Mouse (Mus musculus): ENCODE data around the gene Prom1. TPM values are rescaled to one million over a fixed set of nuclear protein-coding genes. Genes with fewer than 3 reads are reported as not detected.
"Not testable (repeated sequence)": the region's sequence is repeated elsewhere in the genome, so short reads cannot be mapped to it uniquely, and the experiment has no call there.

Prom1 gene
- polyA plus RNA-seq (2015; fragmentation: Nextera tagmentation; extraction: Ambion mirVana) = 78.1 and 79.1 TPM in 2 replicates

GRCm38 (mm10) chr5:44101231-44102110 lies at the start of gene Prom1:
TSS of gene Prom1 (minus strand) at chr5:44102032.
- Histone ChIP-seq H3K27ac (peak within 1 kb of the TSS; percentile 90), H3K27me3 (no peaks in the 10 kb centered on the region), H3K4me1 (peaks cover 45% of the 10 kb centered on the region), H3K4me2 (peak within 1 kb of the TSS; percentile 83), H3K4me3 (replicated peaks) (peak within 1 kb of the TSS; percentile 62), H3K9ac (peak within 1 kb of the TSS; percentile 66), H3K36me3 (no peaks in the 10 kb centered on the region), H3K9me3 (replicated peaks) (no peaks in the 10 kb centered on the region)
- peak; percentile 82 for ATAC-seq (replicated peaks; ENCODE audit: low FRiP score)
- under 1% methylated on average over 44 of the region's 44 CpGs for WGBS

- H3K9ac ChIP-seq = no peak overlapping the region
- no peaks in the 10 kb centered on the region for H3K36me3 ChIP-seq
- H3K9me3 ChIP-seq (replicated peaks) = 0 out of 2 replicates have a peak, but pooled peaks cover 4% of the 10 kb centered on the region
- no peaks in the 10 kb centered on the region for H3K27me3 ChIP-seq
- H3K27ac ChIP-seq = no peak overlapping the region
- H3K4me3 ChIP-seq (replicated peaks) = no peak overlapping the region
- H3K4me2 ChIP-seq = no peak overlapping the region
- peaks cover 8% of the 10 kb centered on the region; the same call in 1 of the 2 replicates for H3K4me1 ChIP-seq
- ATAC-seq (replicated peaks; ENCODE audit: low FRiP score) = no peak
- WGBS = 84% methylated on average over 3 of the region's 3 CpGs
Measured at GRCm38 (mm10) chr5:44147732-44148131, 45.9 kb upstream of the Prom1 start.

GRCm38 (mm10) chr5:44146437-44147332 lies 44.9 kb upstream of the Prom1 start:
- Histone ChIP-seq H3K4me3 (replicated peaks) (no peak overlapping the region), H3K36me3 (no peaks in the 10 kb centered on the region), H3K9ac (no peak overlapping the region), H3K27ac (no peak overlapping the region), H3K9me3 (replicated peaks) (0 out of 2 replicates have a peak, but pooled peaks cover 4% of the 10 kb centered on the region), H3K27me3 (no peaks in the 10 kb centered on the region), H3K4me1 (peaks cover 6% of the 10 kb centered on the region; the same call in 1 of the 2 replicates), H3K4me2 (no peak overlapping the region)
- 82% methylated on average over 6 of the region's 6 CpGs for whole genome bisulfite sequencing
- ATAC-seq (replicated peaks; ENCODE audit: low FRiP score) = no peak

GRCm38 (mm10) chr5:44143467-44144235 lies 41.8 kb upstream of the Prom1 start:
- WGBS = 41% methylated on average over 8 of the region's 8 CpGs
- no peak for ATAC-seq (replicated peaks; ENCODE audit: low FRiP score)
- Histone ChIP-seq H3K4me1 (no peaks in the 10 kb centered on the region), H3K4me3 (replicated peaks) (no peak overlapping the region), H3K27ac (no peak overlapping the region), H3K9me3 (replicated peaks) (no peaks in the 10 kb centered on the region), H3K36me3 (no peaks in the 10 kb centered on the region), H3K27me3 (no peaks in the 10 kb centered on the region), H3K9ac (no peak overlapping the region), H3K4me2 (no peak overlapping the region)

- no peak overlapping the region for H3K9ac ChIP-seq
- no peaks in the 10 kb centered on the region for H3K27me3 ChIP-seq
- H3K9me3 ChIP-seq (replicated peaks) = no peaks in the 10 kb centered on the region
- no peaks in the 10 kb centered on the region for H3K4me1 ChIP-seq
- no peak overlapping the region for H3K4me2 ChIP-seq
- ATAC-seq (replicated peaks; ENCODE audit: low FRiP score) = no peak
- H3K27ac ChIP-seq = no peak overlapping the region
- 74% methylated on average over 4 of the region's 4 CpGs for WGBS
- no peak overlapping the region for H3K4me3 ChIP-seq (replicated peaks)
- no peaks in the 10 kb centered on the region for H3K36me3 ChIP-seq
Measured at GRCm38 (mm10) chr5:44127487-44127886, 25.7 kb upstream of the Prom1 start.

- not testable (repeated sequence) for H3K27ac ChIP-seq; H3K4me3 ChIP-seq (replicated peaks); H3K4me1 ChIP-seq; H3K4me2 ChIP-seq; H3K9ac ChIP-seq; H3K27me3 ChIP-seq; ATAC-seq (replicated peaks; ENCODE audit: low FRiP score); H3K9me3 ChIP-seq (replicated peaks); H3K36me3 ChIP-seq
- WGBS = 92% methylated on average over 8 of the region's 8 CpGs
Measured at GRCm38 (mm10) chr5:44126574-44126973, 24.7 kb upstream of the Prom1 start.

GRCm38 (mm10) chr5:44121390-44121789 lies 19.6 kb upstream of the Prom1 start:
- H3K9me3 ChIP-seq (replicated peaks) = no peaks in the 10 kb centered on the region
- no peaks in the 10 kb centered on the region for H3K27me3 ChIP-seq
- 68% methylated on average over 2 of the region's 2 CpGs for WGBS
- H3K27ac ChIP-seq = no peak overlapping the region
- H3K4me3 ChIP-seq (replicated peaks) = no peak overlapping the region
- H3K36me3 ChIP-seq = no peaks in the 10 kb centered on the region
- H3K4me1 ChIP-seq = no peaks in the 10 kb centered on the region
- H3K9ac ChIP-seq = no peak overlapping the region
- no peak overlapping the region for H3K4me2 ChIP-seq
- no peak; the same call in 1 of the 2 replicates for ATAC-seq (replicated peaks; ENCODE audit: low FRiP score)

GRCm38 (mm10) chr5:44113138-44113537 lies 11.3 kb upstream of the Prom1 start:
- no peak overlapping the region for H3K4me3 ChIP-seq (replicated peaks)
- no peaks in the 10 kb centered on the region for H3K27me3 ChIP-seq
- H3K9ac ChIP-seq = no peak overlapping the region
- WGBS = 79% methylated on average over 2 of the region's 2 CpGs
- ATAC-seq (replicated peaks; ENCODE audit: low FRiP score) = no peak
- no peaks in the 10 kb centered on the region for H3K36me3 ChIP-seq
- H3K27ac ChIP-seq = no peak overlapping the region
- H3K4me1 ChIP-seq = 0 out of 2 replicates have a peak, but pooled peaks cover 3% of the 10 kb centered on the region
- no peak overlapping the region for H3K4me2 ChIP-seq
- no peaks in the 10 kb centered on the region for H3K9me3 ChIP-seq (replicated peaks)

GRCm38 (mm10) chr5:44109121-44109520 lies 7.3 kb upstream of the Prom1 start:
- 45% methylated on average over 2 of the region's 2 CpGs for whole genome bisulfite sequencing
- Histone ChIP-seq H3K9me3 (replicated peaks) (no peaks in the 10 kb centered on the region), H3K27ac (no peak overlapping the region), H3K4me2 (no peak overlapping the region), H3K27me3 (no peaks in the 10 kb centered on the region), H3K36me3 (no peaks in the 10 kb centered on the region), H3K4me1 (peaks cover 11% of the 10 kb centered on the region), H3K4me3 (replicated peaks) (no peak overlapping the region), H3K9ac (no peak overlapping the region)
- ATAC-seq (replicated peaks; ENCODE audit: low FRiP score) = peak; percentile 78

GRCm38 (mm10) chr5:44108125-44108524 lies 6.3 kb upstream of the Prom1 start:
- no peak for ATAC-seq (replicated peaks; ENCODE audit: low FRiP score)
- 88% methylated on average over 4 of the region's 4 CpGs for WGBS

GRCm38 (mm10) chr5:44105192-44105591 lies 3.4 kb upstream of the Prom1 start:
- Histone ChIP-seq H3K27me3 (no peaks in the 10 kb centered on the region), H3K4me3 (replicated peaks) (no peak overlapping the region), H3K9ac (no peak overlapping the region), H3K4me2 (no peak overlapping the region), H3K9me3 (replicated peaks) (no peaks in the 10 kb centered on the region), H3K4me1 (peaks cover 25% of the 10 kb centered on the region), H3K36me3 (no peaks in the 10 kb centered on the region), H3K27ac (peak overlapping the region; percentile 59)
- ATAC-seq (replicated peaks; ENCODE audit: low FRiP score) = no peak
- 36% methylated on average over 4 of the region's 4 CpGs for WGBS

More at GRCm38 (mm10) chr5:44108125-44108524, 6.3 kb upstream of the Prom1 start:
- Histone ChIP-seq H3K4me2 (no peak overlapping the region), H3K9me3 (replicated peaks) (no peaks in the 10 kb centered on the region), H3K4me1 (peaks cover 12% of the 10 kb centered on the region), H3K4me3 (replicated peaks) (no peak overlapping the region), H3K27ac (no peak overlapping the region), H3K9ac (no peak overlapping the region), H3K27me3 (no peaks in the 10 kb centered on the region), H3K36me3 (no peaks in the 10 kb centered on the region)

Data from kidney, embryonic 15.5 days (tissue).